Mouse (Mus musculus): ENCODE measurements around the gene Ccr4. TPM values are rescaled to one million over a fixed set of nuclear protein-coding genes. Genes with fewer than 3 reads are reported as not detected.

Gene Ccr4
- polyA plus RNA-seq, 1 experiment from 2014 or later: not detected

- ATAC-seq (ENCODE audit: low FRiP score, low TSS enrichment): no peak
Observed at GRCm38 (mm10) chr9:114543882-114544753, 39.4 kb upstream of the Ccr4 start.

GRCm38 (mm10) chr9:114541279-114541741 is 36.6 kb upstream of the Ccr4 start:
- DNase-seq (no peak), ATAC-seq (ENCODE audit: low FRiP score, low TSS enrichment) (no peak)
- H3K9ac ChIP-seq (replicated peaks; ENCODE audit: low read length): no peak overlapping the region
- H3K36me3 ChIP-seq (ENCODE audit: control insufficient read depth, insufficient read depth, low read length): no peaks in the 10 kb centered on the region
- no peak overlapping the region for H3K27ac ChIP-seq (replicated peaks; ENCODE audit: low read depth, low read length)
- no peaks in the 10 kb centered on the region for H3K4me1 ChIP-seq (ENCODE audit: control insufficient read depth, insufficient read depth, low read length)
- 35% methylated on average over 1 of the region's 1 CpGs for WGBS
- H3K27me3 ChIP-seq (ENCODE audit: control insufficient read depth, insufficient read depth, low read length): no peaks in the 10 kb centered on the region
- H3K4me2 ChIP-seq (ENCODE audit: low read length): no peak overlapping the region
- no peak overlapping the region for H3K4me3 ChIP-seq (replicated peaks; ENCODE audit: low read depth, low read length)
- no peaks in the 10 kb centered on the region for H3K9me3 ChIP-seq (ENCODE audit: control insufficient read depth, low read length)

More at GRCm38 (mm10) chr9:114543882-114544753, 39.4 kb upstream of the Ccr4 start:
- Histone ChIP-seq H3K9ac (replicated peaks; ENCODE audit: low read length) (no peak overlapping the region), H3K4me3 (replicated peaks; ENCODE audit: low read depth, low read length) (no peak overlapping the region), H3K27me3 (ENCODE audit: control insufficient read depth, insufficient read depth, low read length) (0 out of 2 replicates have a peak, but pooled peaks cover 3% of the 10 kb centered on the region), H3K9me3 (ENCODE audit: control insufficient read depth, low read length) (no peaks in the 10 kb centered on the region), H3K4me1 (ENCODE audit: control insufficient read depth, insufficient read depth, low read length) (no peaks in the 10 kb centered on the region), H3K27ac (replicated peaks; ENCODE audit: low read depth, low read length) (no peak overlapping the region), H3K4me2 (ENCODE audit: low read length) (no peak overlapping the region), H3K36me3 (ENCODE audit: control insufficient read depth, insufficient read depth, low read length) (no peaks in the 10 kb centered on the region)
- no peak for DNase-seq
- 69% methylated on average over 17 of the region's 17 CpGs for WGBS

GRCm38 (mm10) chr9:114538996-114539563 is 34.4 kb upstream of the Ccr4 start:
- H3K27ac ChIP-seq (replicated peaks; ENCODE audit: low read depth, low read length): no peak overlapping the region
- H3K4me1 ChIP-seq (ENCODE audit: control insufficient read depth, insufficient read depth, low read length): no peaks in the 10 kb centered on the region
- no peaks in the 10 kb centered on the region for H3K36me3 ChIP-seq (ENCODE audit: control insufficient read depth, insufficient read depth, low read length)
- 71% methylated on average over 7 of the region's 7 CpGs for WGBS
- no peak overlapping the region for H3K9ac ChIP-seq (replicated peaks; ENCODE audit: low read length)
- H3K27me3 ChIP-seq (ENCODE audit: control insufficient read depth, insufficient read depth, low read length): no peaks in the 10 kb centered on the region
- ATAC-seq (ENCODE audit: low FRiP score, low TSS enrichment) (no peak), DNase-seq (no peak)
- H3K4me2 ChIP-seq (ENCODE audit: low read length): no peak overlapping the region
- H3K9me3 ChIP-seq (ENCODE audit: control insufficient read depth, low read length): no peaks in the 10 kb centered on the region
- H3K4me3 ChIP-seq (replicated peaks; ENCODE audit: low read depth, low read length): no peak overlapping the region

GRCm38 (mm10) chr9:114536628-114537027 is 31.9 kb upstream of the Ccr4 start:
- H3K4me3 ChIP-seq (replicated peaks; ENCODE audit: low read depth, low read length): no peak overlapping the region
- no peaks in the 10 kb centered on the region for H3K27me3 ChIP-seq (ENCODE audit: control insufficient read depth, insufficient read depth, low read length)
- no peaks in the 10 kb centered on the region for H3K36me3 ChIP-seq (ENCODE audit: control insufficient read depth, insufficient read depth, low read length)
- 14% methylated on average over 2 of the region's 2 CpGs for WGBS
- H3K9me3 ChIP-seq (ENCODE audit: control insufficient read depth, low read length): no peaks in the 10 kb centered on the region
- H3K9ac ChIP-seq (replicated peaks; ENCODE audit: low read length): no peak overlapping the region
- DNase-seq: no peak
- no peaks in the 10 kb centered on the region for H3K4me1 ChIP-seq (ENCODE audit: control insufficient read depth, insufficient read depth, low read length)
- no peak for ATAC-seq (ENCODE audit: low FRiP score, low TSS enrichment)
- no peak overlapping the region for H3K4me2 ChIP-seq (ENCODE audit: low read length)
- no peak overlapping the region for H3K27ac ChIP-seq (replicated peaks; ENCODE audit: low read depth, low read length)

- no peak for ATAC-seq (ENCODE audit: low FRiP score, low TSS enrichment)
- H3K4me2 ChIP-seq (ENCODE audit: low read length): no peak overlapping the region
- H3K4me3 ChIP-seq (replicated peaks; ENCODE audit: low read depth, low read length): no peak overlapping the region
- H3K36me3 ChIP-seq (ENCODE audit: control insufficient read depth, insufficient read depth, low read length): no peaks in the 10 kb centered on the region
- no peak overlapping the region for H3K27ac ChIP-seq (replicated peaks; ENCODE audit: low read depth, low read length)
- WGBS: 84% methylated on average over 9 of the region's 9 CpGs
- H3K9me3 ChIP-seq (ENCODE audit: control insufficient read depth, low read length): no peaks in the 10 kb centered on the region
- no peaks in the 10 kb centered on the region for H3K4me1 ChIP-seq (ENCODE audit: control insufficient read depth, insufficient read depth, low read length)
- DNase-seq: no peak
- no peak overlapping the region for H3K9ac ChIP-seq (replicated peaks; ENCODE audit: low read length)
- H3K27me3 ChIP-seq (ENCODE audit: control insufficient read depth, insufficient read depth, low read length): no peaks in the 10 kb centered on the region
Observed at GRCm38 (mm10) chr9:114534747-114535517, 30.2 kb upstream of the Ccr4 start.

GRCm38 (mm10) chr9:114533848-114534247 is 29.1 kb upstream of the Ccr4 start:
- H3K36me3 ChIP-seq (ENCODE audit: control insufficient read depth, insufficient read depth, low read length): no peaks in the 10 kb centered on the region
- no peak for DNase-seq

GRCm38 (mm10) chr9:114531276-114531675 is 26.6 kb upstream of the Ccr4 start:
- no peaks in the 10 kb centered on the region for H3K9me3 ChIP-seq (ENCODE audit: control insufficient read depth, low read length)
- H3K36me3 ChIP-seq (ENCODE audit: control insufficient read depth, insufficient read depth, low read length): no peaks in the 10 kb centered on the region
- no peaks in the 10 kb centered on the region for H3K27me3 ChIP-seq (ENCODE audit: control insufficient read depth, insufficient read depth, low read length)
- DNase-seq: no peak
- no peak overlapping the region for H3K4me3 ChIP-seq (replicated peaks; ENCODE audit: low read depth, low read length)
- H3K4me2 ChIP-seq (ENCODE audit: low read length): no peak overlapping the region
- no peak overlapping the region for H3K27ac ChIP-seq (replicated peaks; ENCODE audit: low read depth, low read length)
- no peak for ATAC-seq (ENCODE audit: low FRiP score, low TSS enrichment)
- peaks cover 8% of the 10 kb centered on the region for H3K4me1 ChIP-seq (ENCODE audit: control insufficient read depth, insufficient read depth, low read length)
- no peak overlapping the region for H3K9ac ChIP-seq (replicated peaks; ENCODE audit: low read length)
- 34% methylated on average over 11 of the region's 11 CpGs for WGBS

More at GRCm38 (mm10) chr9:114533848-114534247, 29.1 kb upstream of the Ccr4 start:
- Histone ChIP-seq H3K4me1 (ENCODE audit: control insufficient read depth, insufficient read depth, low read length) (no peaks in the 10 kb centered on the region), H3K4me3 (replicated peaks; ENCODE audit: low read depth, low read length) (no peak overlapping the region), H3K27me3 (ENCODE audit: control insufficient read depth, insufficient read depth, low read length) (no peaks in the 10 kb centered on the region), H3K27ac (replicated peaks; ENCODE audit: low read depth, low read length) (no peak overlapping the region), H3K9me3 (ENCODE audit: control insufficient read depth, low read length) (no peaks in the 10 kb centered on the region), H3K9ac (replicated peaks; ENCODE audit: low read length) (no peak overlapping the region), H3K4me2 (ENCODE audit: low read length) (no peak overlapping the region)
- WGBS: 70% methylated on average over 4 of the region's 4 CpGs
- no peak for ATAC-seq (ENCODE audit: low FRiP score, low TSS enrichment)

- Histone ChIP-seq H3K27me3 (ENCODE audit: control insufficient read depth, insufficient read depth, low read length) (no peaks in the 10 kb centered on the region), H3K4me3 (replicated peaks; ENCODE audit: low read depth, low read length) (no peak overlapping the region), H3K4me2 (ENCODE audit: low read length) (no peak overlapping the region), H3K4me1 (ENCODE audit: control insufficient read depth, insufficient read depth, low read length) (peaks cover 14% of the 10 kb centered on the region), H3K36me3 (ENCODE audit: control insufficient read depth, insufficient read depth, low read length) (no peaks in the 10 kb centered on the region), H3K9me3 (ENCODE audit: control insufficient read depth, low read length) (no peaks in the 10 kb centered on the region), H3K9ac (replicated peaks; ENCODE audit: low read length) (no peak overlapping the region), H3K27ac (replicated peaks; ENCODE audit: low read depth, low read length) (no peak overlapping the region)
- DNase-seq (no peak), ATAC-seq (ENCODE audit: low FRiP score, low TSS enrichment) (no peak)
- WGBS: 50% methylated on average over 9 of the region's 9 CpGs
Observed at GRCm38 (mm10) chr9:114528680-114529048, 23.9 kb upstream of the Ccr4 start.

All from midbrain, embryonic 14.5 days (tissue).